Mouse (Mus musculus) megakaryocyte-erythroid progenitor cell, adult 5-6 weeks (primary cell): ENCODE measurements around the gene Sorcs2. TPM values are rescaled to one million over a fixed set of nuclear protein-coding genes. Genes with fewer than 3 reads are reported as not detected.
"Not testable (repeated sequence)": the region's sequence is repeated elsewhere in the genome, so short reads cannot be mapped to it uniquely, and the experiment has no call there.

ENCODE experiments used
- ATAC-seq: replicated peaks from 2 replicates; pipeline ENCODE4 v1.8.0; 2016; ENCODE audit warnings: mild to moderate bottlenecking, inconsistent platforms; ENCODE audit not compliant: severe bottlenecking, poor library complexity, low FRiP score, low TSS enrichment
- total RNA-seq, 2 experiments: library from RNA; stranded (forward) in 1 of 2; stranded (reverse) in 1 of 2; fragments of 200-1000, 215-1000 nt in 1 of 2; fragments of >200 nt in 1 of 2; fragmentation: Nextera tagmentation in 1 of 2; gene quantifications; 2 replicates each; pipeline ENCODE4 v1.2.3; 2014 to 2017

Gene Sorcs2
- total RNA-seq, 2 experiments from 2014 or later, result not detected

- ATAC-seq, result no peak
Measured at GRCm38 (mm10) chr5:36257008-36257407, 140.9 kb downstream of the Sorcs2 start.

GRCm38 (mm10) chr5:36254642-36255516, 143.1 kb downstream of the Sorcs2 start:
- no peak for ATAC-seq

- no peak for ATAC-seq
Measured at GRCm38 (mm10) chr5:36252746-36253504, 145.0 kb downstream of the Sorcs2 start.

- no peak for ATAC-seq
Measured at GRCm38 (mm10) chr5:36248022-36248421, 149.9 kb downstream of the Sorcs2 start.

- not testable (repeated sequence) for ATAC-seq
Measured at GRCm38 (mm10) chr5:36237526-36237925, 160.4 kb downstream of the Sorcs2 start.

GRCm38 (mm10) chr5:36230301-36230780, 167.6 kb downstream of the Sorcs2 start:
- no peak for ATAC-seq

- no peak for ATAC-seq
Measured at GRCm38 (mm10) chr5:36228405-36229370, 169.3 kb downstream of the Sorcs2 start.

- no peak for ATAC-seq
Measured at GRCm38 (mm10) chr5:36226296-36226695, 171.6 kb downstream of the Sorcs2 start.

- no peak for ATAC-seq
Measured at GRCm38 (mm10) chr5:36225855-36226254, 172.1 kb downstream of the Sorcs2 start.

GRCm38 (mm10) chr5:36223787-36224186, 174.2 kb downstream of the Sorcs2 start:
- ATAC-seq, result no peak

- ATAC-seq, result no peak
Measured at GRCm38 (mm10) chr5:36220626-36221025, 177.3 kb downstream of the Sorcs2 start.

- no peak for ATAC-seq
Measured at GRCm38 (mm10) chr5:36220105-36220504, 177.8 kb downstream of the Sorcs2 start.

- no peak for ATAC-seq
Measured at GRCm38 (mm10) chr5:36213310-36213709, 184.6 kb downstream of the Sorcs2 start.

GRCm38 (mm10) chr5:36208803-36209202, 189.1 kb downstream of the Sorcs2 start:
- ATAC-seq, result no peak

- ATAC-seq, result no peak
Measured at GRCm38 (mm10) chr5:36205397-36205796, 192.5 kb downstream of the Sorcs2 start.

GRCm38 (mm10) chr5:36203916-36204315, 194.0 kb downstream of the Sorcs2 start, which contains the start of gene Psapl1:
TSS of gene Psapl1 (plus strand) at chr5:36204021.
- no peak for ATAC-seq

- ATAC-seq, result no peak
Measured at GRCm38 (mm10) chr5:36203421-36203820, 194.5 kb downstream of the Sorcs2 start.

GRCm38 (mm10) chr5:36202781-36203180, 195.2 kb downstream of the Sorcs2 start:
- no peak for ATAC-seq

GRCm38 (mm10) chr5:36199519-36199918, 198.4 kb downstream of the Sorcs2 start:
- no peak for ATAC-seq
